Mouse (Mus musculus) ES-Bruce4 (cell line): ENCODE results near the gene Zfp36.
"Not testable (repeated sequence)": the region's sequence is repeated elsewhere in the genome, so short reads cannot be mapped to it uniquely, and the experiment has no call there.

Experiments
- CTCF ChIP-seq: IDR thresholded peaks from one replicate; pipeline ENCODE4 v1.8.1; 2011; ENCODE audit warnings: low read depth, low read length
- POLR2A ChIP-seq: IDR thresholded peaks from one replicate; pipeline ENCODE4 v1.8.1; 2011; ENCODE audit warnings: low read length; ENCODE audit not compliant: insufficient read depth

DNA sequence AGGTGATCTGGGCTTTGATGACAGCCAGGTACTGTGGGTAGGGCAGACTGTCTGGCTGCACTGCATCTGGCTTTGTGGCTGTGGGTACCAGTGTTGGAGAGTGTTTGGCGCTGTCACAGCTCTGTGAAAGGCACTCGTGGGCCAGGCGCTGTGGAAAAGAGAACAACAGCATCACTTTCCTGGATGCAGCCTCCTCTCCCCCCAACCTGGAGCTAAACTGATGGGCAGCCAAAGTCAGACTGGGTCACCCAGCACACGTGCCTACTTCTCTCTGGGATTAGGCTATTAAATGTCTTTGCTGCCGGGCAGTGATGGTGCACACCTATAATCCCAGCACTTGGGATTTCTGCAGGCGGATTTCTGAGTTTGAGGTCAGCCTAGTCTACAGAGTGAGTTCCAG is 6.8 kb upstream of the Zfp36 start:
- not testable (repeated sequence) for TF ChIP-seq CTCF, POLR2A
